Mouse (Mus musculus) embryo, embryonic 10 days (tissue): ENCODE measurements around the gene Meis1.

Experiments
- DNase-seq: peaks from one replicate; pipeline ENCODE4 v3.0.0-alpha.2; 2015; ENCODE audit warnings: low spot score

Gene Meis1

GRCm38 (mm10) chr11:18905431-18905830, 113.4 kb downstream of the Meis1 start:
- no peak for DNase-seq

GRCm38 (mm10) chr11:18904880-18905279, 113.9 kb downstream of the Meis1 start:
- DNase-seq = no peak

GRCm38 (mm10) chr11:18904285-18904684, 114.5 kb downstream of the Meis1 start:
- no peak for DNase-seq

GRCm38 (mm10) chr11:18900489-18900888, 118.3 kb downstream of the Meis1 start:
- DNase-seq = no peak

- no peak for DNase-seq
These were observed 119.9 kb downstream of the Meis1 start for GRCm38 (mm10) chr11:18898862-18899261.

GRCm38 (mm10) chr11:18897921-18898646, 120.7 kb downstream of the Meis1 start:
- DNase-seq = no peak

GRCm38 (mm10) chr11:18897250-18897649, 121.5 kb downstream of the Meis1 start:
- DNase-seq = no peak

- no peak for DNase-seq
These were observed 126.3 kb downstream of the Meis1 start for GRCm38 (mm10) chr11:18892470-18892869.

- DNase-seq = peak; percentile 89
These were observed 129.6 kb downstream of the Meis1 start for GRCm38 (mm10) chr11:18889139-18889538.

- DNase-seq = no peak
These were observed 130.1 kb downstream of the Meis1 start for GRCm38 (mm10) chr11:18888651-18889050.

GRCm38 (mm10) chr11:18885729-18886325, 133.0 kb downstream of the Meis1 start:
- DNase-seq = peak; percentile 88

- DNase-seq = peak; percentile 47
These were observed 133.6 kb downstream of the Meis1 start for GRCm38 (mm10) chr11:18885036-18885728.

- DNase-seq = no peak
These were observed 134.8 kb downstream of the Meis1 start for GRCm38 (mm10) chr11:18883987-18884386.

- peak; percentile 90 for DNase-seq
These were observed 135.3 kb downstream of the Meis1 start for GRCm38 (mm10) chr11:18883507-18883881.

GRCm38 (mm10) chr11:18882747-18883506, 135.9 kb downstream of the Meis1 start:
- no peak for DNase-seq

- DNase-seq = no peak
These were observed 136.5 kb downstream of the Meis1 start for GRCm38 (mm10) chr11:18882315-18882714.

GRCm38 (mm10) chr11:18880806-18881205, 138.0 kb downstream of the Meis1 start:
- DNase-seq = no peak

- no peak for DNase-seq
These were observed 139.3 kb downstream of the Meis1 start for GRCm38 (mm10) chr11:18879456-18879818.

GRCm38 (mm10) chr11:18878748-18879455, 139.9 kb downstream of the Meis1 start:
- peak; percentile 64 for DNase-seq

GRCm38 (mm10) chr11:18878016-18878415, 140.8 kb downstream of the Meis1 start:
- peak; percentile 85 for DNase-seq

GRCm38 (mm10) chr11:18877626-18878011, 141.2 kb downstream of the Meis1 start:
- peak; percentile 89 for DNase-seq
